Mouse (Mus musculus) liver, embryonic 18 days (tissue): ENCODE results near the gene Mlx. TPM values are rescaled to one million over a fixed set of nuclear protein-coding genes. Genes with fewer than 3 reads are reported as not detected.

ENCODE experiments used
- polyA plus RNA-seq: library from polyadenylated mRNA; depleted of rRNA; stranded (reverse); fragments of >200 nt; gene quantifications from 2 replicates; pipeline ENCODE4 v1.2.3, GENCODE M21; 2012; rRNA removed

Mlx gene
- 19.0 and 21.5 TPM in 2 replicates for polyA plus RNA-seq

GRCm38 (mm10) chr11:101086756-101087681 lies at the start of gene Mlx:
Mlx (plus strand) TSS chr11:101087277.

GRCm38 (mm10) chr11:101069391-101070188 lies 17.5 kb upstream of the Mlx start, which contains the start of gene Naglu:
Naglu (plus strand) TSS chr11:101070012.

GRCm38 (mm10) chr11:101078121-101078520 lies 9.0 kb upstream of the Mlx start, which contains the start of gene Hsd17b1:
Hsd17b1 (plus strand) TSS chr11:101078411.

GRCm38 (mm10) chr11:101082208-101083082 lies 4.6 kb upstream of the Mlx start, which contains the start of gene Coasy:
Coasy (plus strand) TSS chr11:101082565.

GRCm38 (mm10) chr11:101095314-101096024 lies 8.4 kb downstream of the Mlx start, which contains the start of gene Psmc3ip:
Psmc3ip (minus strand) TSS chr11:101095436.

GRCm38 (mm10) chr11:101119761-101120544 lies 32.9 kb downstream of the Mlx start, which contains the start of the genes Retreg3 and Tubg1:
Retreg3 (minus strand) TSS chr11:101119893.
Tubg1 (plus strand) TSS chr11:101119938.

Other genes with a start within 250 kb of the Mlx start
- 13.3 and 16.0 TPM in 2 replicates for gene Stat5b, start 236.6 kb upstream of the Mlx start, polyA plus RNA-seq
- gene Stat5a, start 227.9 kb upstream of the Mlx start, polyA plus RNA-seq, result 5.8 and 6.9 TPM in 2 replicates
- 33.5 and 39.3 TPM in 2 replicates for gene Stat3, start 147.7 kb upstream of the Mlx start, polyA plus RNA-seq
- 14.0 and 15.8 TPM in 2 replicates for gene Cavin1, start 116.4 kb upstream of the Mlx start, polyA plus RNA-seq
- gene Atp6v0a1, start 77.8 kb upstream of the Mlx start, polyA plus RNA-seq, result 20.6 and 24.1 TPM in 2 replicates
- gene Naglu, start 17.3 kb upstream of the Mlx start, polyA plus RNA-seq, result 9.4 and 9.9 TPM in 2 replicates
- 0.35 and 0.42 TPM in 2 replicates for gene Hsd17b1, start 8.9 kb upstream of the Mlx start, polyA plus RNA-seq
- gene Coasy, start 4.7 kb upstream of the Mlx start, polyA plus RNA-seq, result 30.0 and 30.3 TPM in 2 replicates
- gene Psmc3ip, start 8.2 kb downstream of the Mlx start, polyA plus RNA-seq, result 7.1 and 7.6 TPM in 2 replicates
- gene Retreg3, start 32.6 kb downstream of the Mlx start, polyA plus RNA-seq, result 23.5 and 24.3 TPM in 2 replicates
- gene Tubg1, start 32.7 kb downstream of the Mlx start, polyA plus RNA-seq, result 6.0 and 6.3 TPM in 2 replicates
- 0.12 and 0.20 TPM in 2 replicates for gene Tubg2, start 68.6 kb downstream of the Mlx start, polyA plus RNA-seq
- 0.21 and 0.28 TPM in 2 replicates for gene Cntnap1, start 83.2 kb downstream of the Mlx start, polyA plus RNA-seq
- 2.0 and 2.4 TPM in 2 replicates for gene Plekhh3, start 84.1 kb downstream of the Mlx start, polyA plus RNA-seq
- 0.04 and 0.05 TPM in 2 replicates for gene Ccr10, start 88.2 kb downstream of the Mlx start, polyA plus RNA-seq
- 9.2 and 11.0 TPM in 2 replicates for gene Ezh1, start 139.2 kb downstream of the Mlx start, polyA plus RNA-seq
- gene Ramp2, start 158.8 kb downstream of the Mlx start, polyA plus RNA-seq, result 26.7 and 28.2 TPM in 2 replicates
- gene Vps25, start 166.4 kb downstream of the Mlx start, polyA plus RNA-seq, result 33.1 and 34.1 TPM in 2 replicates
- 1.9 and 2.9 TPM in 2 replicates for gene Wnk4, start 173.3 kb downstream of the Mlx start, polyA plus RNA-seq
- gene Cntd1, start 191.7 kb downstream of the Mlx start, polyA plus RNA-seq, result 0.25 and 0.51 TPM in 2 replicates
- gene Coa3, start 191.8 kb downstream of the Mlx start, polyA plus RNA-seq, result 47.0 and 49.6 TPM in 2 replicates
- gene Becn1, start 215.0 kb downstream of the Mlx start, polyA plus RNA-seq, result 49.6 and 53.3 TPM in 2 replicates
- gene Psme3, start 228.9 kb downstream of the Mlx start, polyA plus RNA-seq, result 75.2 and 83.4 TPM in 2 replicates
- 3.0 and 3.2 TPM in 2 replicates for gene Aoc2, start 237.8 kb downstream of the Mlx start, polyA plus RNA-seq
- gene Aoc3, start 243.3 kb downstream of the Mlx start, polyA plus RNA-seq, result 0.20 and 0.29 TPM in 2 replicates